Mouse (Mus musculus) kidney, adult 9 months (tissue): ENCODE measurements around the gene Helt.
"Not testable (repeated sequence)": the region's sequence is repeated elsewhere in the genome, so short reads cannot be mapped to it uniquely, and the experiment has no call there.

Experiments
- DNase-seq: peaks from one replicate; pipeline ENCODE4 v3.0.0; 2022

Helt gene

GRCm38 (mm10) chr8:46295951-46296350, 1.5 kb upstream of the Helt start:
- DNase-seq = no peak

- DNase-seq = no peak
These were observed 647 bp upstream of the Helt start for GRCm38 (mm10) chr8:46295101-46295534.

GRCm38 (mm10) chr8:46293741-46294151, 725 bp downstream of the Helt start:
- DNase-seq = no peak

- no peak for DNase-seq
These were observed 1.3 kb downstream of the Helt start for GRCm38 (mm10) chr8:46293201-46293600.

GRCm38 (mm10) chr8:46291931-46292675, 2.4 kb downstream of the Helt start:
- no peak for DNase-seq

- DNase-seq = no peak
These were observed 5.2 kb downstream of the Helt start for GRCm38 (mm10) chr8:46289274-46289673.

GRCm38 (mm10) chr8:46288021-46288420, 6.5 kb downstream of the Helt start:
- DNase-seq = no peak

GRCm38 (mm10) chr8:46285980-46286379, 8.5 kb downstream of the Helt start:
- DNase-seq = peak; percentile 6

- DNase-seq = peak; percentile 72
These were observed 12.9 kb downstream of the Helt start for GRCm38 (mm10) chr8:46281536-46281935.

GRCm38 (mm10) chr8:46276939-46277338, 17.5 kb downstream of the Helt start:
- no peak for DNase-seq

- DNase-seq = peak; percentile 7
These were observed 23.7 kb downstream of the Helt start for GRCm38 (mm10) chr8:46270741-46271140.

- DNase-seq = no peak
These were observed 24.3 kb downstream of the Helt start for GRCm38 (mm10) chr8:46270147-46270546.

- no peak for DNase-seq
These were observed 27.7 kb downstream of the Helt start for GRCm38 (mm10) chr8:46266801-46267200.

GRCm38 (mm10) chr8:46264206-46264605, 30.3 kb downstream of the Helt start:
- not testable (repeated sequence) for DNase-seq

- no peak for DNase-seq
These were observed 36.4 kb downstream of the Helt start for GRCm38 (mm10) chr8:46257921-46258682.

GRCm38 (mm10) chr8:46252456-46252855, 42.0 kb downstream of the Helt start:
- DNase-seq = no peak

GRCm38 (mm10) chr8:46251561-46251960, 42.9 kb downstream of the Helt start:
- no peak for DNase-seq

- no peak for DNase-seq
These were observed 48.1 kb downstream of the Helt start for GRCm38 (mm10) chr8:46246346-46246745.

- no peak for DNase-seq
These were observed 51.5 kb downstream of the Helt start for GRCm38 (mm10) chr8:46242946-46243345.
